Mouse (Mus musculus) kidney, postnatal 0 days (tissue): ENCODE measurements around the gene Ccdc185. TPM values are rescaled to one million over a fixed set of nuclear protein-coding genes. Genes with fewer than 3 reads are reported as not detected.

Experiments used
- ATAC-seq: fragments of 200-750 bp; cut with Nextera tagmentation; replicated peaks from 2 replicates; pipeline ENCODE4 v1.8.0; 2017; ENCODE audit warnings: low read depth, moderate number of reproducible peaks, moderate TSS enrichment, moderate library complexity; ENCODE audit not compliant: low FRiP score
- DNase-seq: peaks from one replicate; pipeline ENCODE4 v3.0.0-alpha.2; 2016; ENCODE audit warnings: low spot score
- H3K27ac ChIP-seq: fragments of 300-500 bp; sonication (generic); 2 replicates; pipeline ENCODE4 v1.5.1; 2014; ENCODE audit warnings: mild to moderate bottlenecking
- H3K27me3 ChIP-seq: fragments of 300-500 bp; sonication (generic); 2 replicates; pipeline ENCODE4 v1.6.1; 2014; ENCODE audit warnings: low read length, mixed read lengths; ENCODE audit not compliant: insufficient read depth
- H3K36me3 ChIP-seq: fragments of 300-500 bp; sonication (generic); 2 replicates; pipeline ENCODE4 v1.6.1; 2014; ENCODE audit warnings: low read length, mixed read lengths; ENCODE audit not compliant: insufficient read depth
- H3K4me1 ChIP-seq: fragments of 300-500 bp; sonication (generic); replicated peaks from 2 replicates; pipeline ENCODE4 v1.6.1; 2014; ENCODE audit warnings: antibody characterized with exemption, low read length, mixed read lengths; ENCODE audit not compliant: insufficient read depth
- H3K4me2 ChIP-seq: fragments of 300-500 bp; sonication (generic); 2 replicates; pipeline ENCODE4 v1.6.1; 2014; ENCODE audit warnings: mild to moderate bottlenecking, low read length, moderate library complexity, mixed read lengths
- H3K4me3 ChIP-seq: fragments of 300-500 bp; sonication (generic); replicated peaks from 2 replicates; pipeline ENCODE4 v1.5.1; 2014; ENCODE audit warnings: low read depth, low read length
- H3K9ac ChIP-seq: fragments of 300-500 bp; sonication (generic); 2 replicates; pipeline ENCODE4 v1.6.1; 2014; ENCODE audit warnings: low read depth, low read length
- H3K9me3 ChIP-seq: fragments of 300-500 bp; sonication (generic); replicated peaks from 2 replicates; pipeline ENCODE4 v1.6.1; 2016; ENCODE audit warnings: low read length, inconsistent platforms, mixed read lengths
- CTCF ChIP-seq: IDR thresholded peaks from 2 replicates; pipeline ENCODE4 v1.5.1; 2016; ENCODE audit warnings: antibody characterized with exemption, low read depth, mild to moderate bottlenecking, moderate library complexity
- whole genome bisulfite sequencing: fragments of 180-500 bp; shearing (Covaris S2); extraction: QIAGEN DNeasy Blood & Tissue Kit; methylation state at CpG from one replicate; pipeline ENCODE4 v1.1.7; 2014; 5-methylcytosine and 5-hydroxymethylcytosine counted together
- polyA plus RNA-seq: library from polyadenylated mRNA; unstranded; fragments of >200 nt; fragmentation: Nextera tagmentation; extraction: Ambion mirVana; gene quantifications from 2 replicates; pipeline ENCODE4 v1.2.1, GENCODE M21; 2015

The Ccdc185 gene
- polyA plus RNA-seq, 1 experiment from 2014 or later = not detected

GRCm38 (mm10) chr1:182729002-182729401 is 20.0 kb downstream of the Ccdc185 start:
- no peak overlapping the region for H3K4me2 ChIP-seq
- no peak for TF ChIP-seq CTCF
- H3K9me3 ChIP-seq = no peaks in the 10 kb centered on the region
- H3K4me3 ChIP-seq = no peak overlapping the region
- no peak for ATAC-seq
- no peaks in the 10 kb centered on the region for H3K4me1 ChIP-seq
- no peaks in the 10 kb centered on the region for H3K36me3 ChIP-seq
- H3K27me3 ChIP-seq = no peaks in the 10 kb centered on the region
- WGBS = 71% methylated on average over 9 of the region's 9 CpGs
- no peak overlapping the region for H3K27ac ChIP-seq
- no peak for DNase-seq
- no peak overlapping the region for H3K9ac ChIP-seq

- no peak for DNase-seq
- H3K9me3 ChIP-seq = no peaks in the 10 kb centered on the region
- no peak for TF ChIP-seq CTCF
Measured at GRCm38 (mm10) chr1:182727541-182727940, 21.4 kb downstream of the Ccdc185 start.

GRCm38 (mm10) chr1:182714236-182714935 is 34.6 kb downstream of the Ccdc185 start:
- 61% methylated on average over 6 of the region's 6 CpGs for WGBS
- Histone ChIP-seq H3K9ac (no peak overlapping the region), H3K36me3 (no peaks in the 10 kb centered on the region), H3K27me3 (no peaks in the 10 kb centered on the region), H3K4me1 (no peaks in the 10 kb centered on the region), H3K4me2 (no peak overlapping the region), H3K27ac (no peak overlapping the region), H3K4me3 (no peak overlapping the region), H3K9me3 (no peaks in the 10 kb centered on the region)
- TF ChIP-seq CTCF = no peak
- ATAC-seq = no peak
- no peak for DNase-seq

More at GRCm38 (mm10) chr1:182727541-182727940, 21.4 kb downstream of the Ccdc185 start:
- no peaks in the 10 kb centered on the region for H3K27me3 ChIP-seq
- no peak overlapping the region for H3K4me3 ChIP-seq
- H3K4me1 ChIP-seq = no peaks in the 10 kb centered on the region
- H3K36me3 ChIP-seq = no peaks in the 10 kb centered on the region
- H3K27ac ChIP-seq = no peak overlapping the region
- no peak for ATAC-seq
- H3K9ac ChIP-seq = no peak overlapping the region
- H3K4me2 ChIP-seq = no peak overlapping the region
- 64% methylated on average over 12 of the region's 12 CpGs for WGBS

GRCm38 (mm10) chr1:182711360-182711933 is 37.5 kb downstream of the Ccdc185 start:
- Histone ChIP-seq H3K9ac (no peak overlapping the region), H3K4me2 (no peak overlapping the region), H3K27ac (no peak overlapping the region), H3K27me3 (no peaks in the 10 kb centered on the region), H3K36me3 (no peaks in the 10 kb centered on the region), H3K4me3 (no peak overlapping the region), H3K4me1 (no peaks in the 10 kb centered on the region), H3K9me3 (no peaks in the 10 kb centered on the region)
- 36% methylated on average over 7 of the region's 7 CpGs for WGBS
- TF ChIP-seq CTCF = no peak
- no peak for ATAC-seq
- no peak for DNase-seq

GRCm38 (mm10) chr1:182707459-182707858 is 41.5 kb downstream of the Ccdc185 start:
- ATAC-seq (no peak), DNase-seq (no peak)
- no peak overlapping the region for H3K27ac ChIP-seq
- WGBS = 96% methylated on average over 4 of the region's 4 CpGs
- 0 out of 2 replicates have a peak, but pooled peaks cover 5% of the 10 kb centered on the region for H3K9me3 ChIP-seq
- no peaks in the 10 kb centered on the region for H3K27me3 ChIP-seq
- no peak for TF ChIP-seq CTCF
- no peak overlapping the region for H3K4me2 ChIP-seq
- no peak overlapping the region for H3K4me3 ChIP-seq
- H3K36me3 ChIP-seq = no peaks in the 10 kb centered on the region
- no peak overlapping the region for H3K9ac ChIP-seq
- no peaks in the 10 kb centered on the region for H3K4me1 ChIP-seq

GRCm38 (mm10) chr1:182704882-182705281 is 44.1 kb downstream of the Ccdc185 start:
- DNase-seq (no peak), ATAC-seq (no peak)
- no peaks in the 10 kb centered on the region for H3K36me3 ChIP-seq
- no peak overlapping the region for H3K27ac ChIP-seq
- WGBS = 12% methylated on average over 2 of the region's 2 CpGs
- no peak for TF ChIP-seq CTCF
- no peaks in the 10 kb centered on the region for H3K4me1 ChIP-seq
- no peak overlapping the region for H3K4me2 ChIP-seq
- no peak overlapping the region for H3K9ac ChIP-seq
- H3K9me3 ChIP-seq = 0 out of 2 replicates have a peak, but pooled peaks cover 5% of the 10 kb centered on the region
- no peaks in the 10 kb centered on the region for H3K27me3 ChIP-seq
- H3K4me3 ChIP-seq = no peak overlapping the region
